Mouse (Mus musculus): ENCODE results near the gene Rufy2. TPM values are rescaled to one million over a fixed set of nuclear protein-coding genes. Genes with fewer than 3 reads are reported as not detected.

Rufy2 gene
- total RNA-seq (2012; rRNA removed), result 1.2 and 1.8 TPM in 2 replicates
- 1 to 10 TPM in 1 of 2 experiments, not detected in 1; 2.6 TPM for polyA plus RNA-seq (2012; ENCODE audit: insufficient read depth in 1 of 2, insufficient read length in 2 of 2, low read depth in 1 of 2, low replicate concordance in 2 of 2, missing spikeins in 1 of 2)

DNA sequence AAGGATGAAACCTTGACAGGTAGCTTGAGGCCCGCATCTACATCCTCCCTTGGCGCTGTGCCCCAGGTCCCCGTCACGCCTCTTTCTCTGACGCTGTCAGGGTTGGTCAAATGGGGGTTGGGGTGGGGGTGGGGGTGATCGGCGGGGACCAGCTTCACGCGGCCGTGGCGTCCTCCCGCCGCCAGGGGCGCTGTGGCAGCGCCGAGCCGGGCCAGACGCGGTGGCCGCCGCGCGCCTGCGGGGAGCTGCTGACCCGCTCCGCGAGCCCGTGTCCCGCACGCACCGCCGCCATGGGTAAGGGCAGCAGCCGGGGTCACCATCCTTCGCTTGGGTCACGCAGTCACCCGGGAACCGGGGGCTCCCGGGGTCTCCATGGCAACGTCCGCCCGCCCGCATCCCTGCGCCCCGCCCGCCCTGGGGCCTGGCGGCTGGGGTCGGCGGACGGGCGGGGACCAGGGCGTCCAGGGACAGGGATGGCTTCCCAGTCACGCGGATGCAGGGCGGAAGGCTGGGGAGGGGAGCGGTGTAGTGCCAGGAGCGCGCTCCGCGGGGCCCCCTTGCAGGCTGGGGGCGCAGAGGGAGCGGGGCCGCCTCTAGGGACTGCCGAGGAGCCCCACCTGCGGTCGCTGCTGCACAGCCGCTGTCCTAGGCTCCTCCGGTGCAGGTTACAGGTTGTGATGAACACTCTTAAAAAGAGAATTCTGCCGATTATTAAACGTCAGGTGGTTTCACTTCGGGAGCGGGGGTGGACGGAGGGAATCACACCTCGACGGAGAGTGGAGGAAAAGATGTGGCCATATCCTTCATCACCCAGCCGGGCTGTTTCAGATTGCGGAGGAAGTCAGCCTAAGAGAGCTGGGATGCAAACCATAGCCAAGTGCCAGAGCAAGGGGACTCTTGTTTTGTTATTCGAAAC lies at the start of gene Rufy2:
Rufy2 (plus strand) TSS at position 185 of the 916 bp plus-strand sequence.
- 0 out of 2 replicates have a peak, but pooled peaks cover 2% of the 10 kb centered on the region for H3K79me2 ChIP-seq (ENCODE audit: control insufficient read depth, insufficient read depth, low read length, poor library complexity)
- peak within 1 kb of the TSS; percentile 83 for H3K9ac ChIP-seq (ENCODE audit: control insufficient read depth, low read depth, low read length, poor library complexity, severe bottlenecking)
- peaks cover 0 to 3% of the 10 kb centered on the region in 2 experiments; a peak in 2 of 4 replicates for H3K36me3 ChIP-seq (ENCODE audit: control insufficient read depth in 1 of 2, insufficient read depth in 2 of 2, low read length in 2 of 2)
- H3K27me3 ChIP-seq (ENCODE audit: control insufficient read depth in 1 of 2, insufficient read depth in 2 of 2, low read length in 2 of 2), result no peaks in the 10 kb centered on the region
- H3K4me1 ChIP-seq (ENCODE audit: control insufficient read depth in 1 of 2, insufficient read depth in 2 of 2, low read length in 2 of 2), result peaks cover 0 to 6% of the 10 kb centered on the region in 2 experiments; a peak in 1 of 4 replicates
- no peaks in the 10 kb centered on the region for H3K9me3 ChIP-seq (replicated peaks; ENCODE audit: insufficient read depth, low read length)
- peak; percentile 68 for DNase-seq (ENCODE audit: low read depth, low spot score)
- H3K4me3 ChIP-seq (ENCODE audit: control insufficient read depth in 1 of 2, insufficient read depth in 1 of 2, low read depth in 2 of 2, low read length in 2 of 2), result peak within 1 kb of the TSS; percentile 93 to 98
- H3K27ac ChIP-seq (ENCODE audit: control insufficient read depth, low read depth, low read length), result no peak within 1 kb of the TSS
- TF ChIP-seq EP300 (IDR thresholded peaks at IDR 0.05; ENCODE audit: low read depth in 1 of 2, low read length in 2 of 2) (no peak), RAD21 (IDR thresholded peaks at IDR 0.05; ENCODE audit: low read depth, low read length) (no peak), GATA1 (IDR thresholded peaks at IDR 0.05; ENCODE audit: low read depth, low read length) (no peak), ZNF384 (IDR thresholded peaks at IDR 0.05; ENCODE audit: low read depth, low read length) (no peak), USF2 (IDR thresholded peaks at IDR 0.05; ENCODE audit: borderline replicate concordance in 1 of 2, insufficient read depth in 1 of 2, low read depth in 1 of 2, low read length in 2 of 2) (no peak), USF1 (IDR thresholded peaks at IDR 0.05; ENCODE audit: low read depth, low read length) (no peak), POLR2AphosphoS2 (IDR thresholded peaks at IDR 0.05; ENCODE audit: low read length) (no peak), NRF1 (IDR thresholded peaks at IDR 0.05; ENCODE audit: insufficient read depth, low read depth, low read length, poor library complexity, severe bottlenecking) (no peak), POLR2AphosphoS5 (IDR thresholded peaks at IDR 0.05; ENCODE audit: borderline replicate concordance, low read depth, low read length) (no peak), MAX (IDR thresholded peaks at IDR 0.05; ENCODE audit: low read length) (peak; percentile 22; the same call in 1 of the 2 replicates), ZMIZ1 (IDR thresholded peaks at IDR 0.05; ENCODE audit: low read depth, low read length) (no peak), MXI1 (IDR thresholded peaks at IDR 0.05; ENCODE audit: low read depth, low read length) (peak; percentile 57; the same call in 1 of the 2 replicates), CHD1 (IDR thresholded peaks at IDR 0.05; ENCODE audit: low read depth, low read length) (no peak), HCFC1 (IDR thresholded peaks at IDR 0.05; ENCODE audit: low read depth, low read length) (peak; percentile 55; the same call in 1 of the 2 replicates), POLR2A (IDR thresholded peaks at IDR 0.05; ENCODE audit: control insufficient read depth in 1 of 2, insufficient read depth in 1 of 2, low read depth in 1 of 2, low read length in 2 of 2, poor library complexity in 1 of 2) (peak; percentile 35 to 52; a peak in 1 of 4 replicates), TAL1 (IDR thresholded peaks at IDR 0.05; ENCODE audit: low read length) (no peak), CTCF (IDR thresholded peaks at IDR 0.05 in 2 of 3, conservative IDR thresholded peaks at IDR 0.05 in 1 of 3; ENCODE audit: control insufficient read depth in 1 of 3, insufficient read depth in 1 of 3, low read depth in 2 of 3, low read length in 3 of 3, poor library complexity in 1 of 3, severe bottlenecking in 1 of 3) (peak in 2 of 3 experiments; percentile 64 to 91; a peak in 5 of 6 replicates), BHLHE40 (IDR thresholded peaks at IDR 0.05; ENCODE audit: borderline replicate concordance, low read depth, low read length) (0 out of 2 replicates have a peak, but pooled peaks have one; percentile 18), NELFE (IDR thresholded peaks at IDR 0.05; ENCODE audit: low read depth, low read length) (peak; percentile 65), MAFK (IDR thresholded peaks at IDR 0.05; ENCODE audit: borderline replicate concordance, low read depth, low read length) (no peak), SIN3A (IDR thresholded peaks at IDR 0.05; ENCODE audit: low read length) (peak; percentile 14; the same call in 1 of the 2 replicates), MEF2A (IDR thresholded peaks at IDR 0.05; ENCODE audit: extremely low read depth, insufficient replicate concordance, low read depth, low read length, poor library complexity, severe bottlenecking) (no peak), MAZ (IDR thresholded peaks at IDR 0.05; ENCODE audit: low read depth, low read length) (no peak)
